Mouse (Mus musculus) cerebellum, postnatal 36 days (tissue): Measurements from ENCODE around the gene Islr2.

Experiments used
- DNase-seq, 2 experiments: peaks; one replicate each; pipeline ENCODE4 v3.0.0; 2021 to 2022; ENCODE audit warnings: mixed read lengths in 2 of 2

Gene Islr2

GRCm38 (mm10) chr9:58150733-58151361 lies 53.3 kb downstream of the Islr2 start:
- DNase-seq = no peak

DNA sequence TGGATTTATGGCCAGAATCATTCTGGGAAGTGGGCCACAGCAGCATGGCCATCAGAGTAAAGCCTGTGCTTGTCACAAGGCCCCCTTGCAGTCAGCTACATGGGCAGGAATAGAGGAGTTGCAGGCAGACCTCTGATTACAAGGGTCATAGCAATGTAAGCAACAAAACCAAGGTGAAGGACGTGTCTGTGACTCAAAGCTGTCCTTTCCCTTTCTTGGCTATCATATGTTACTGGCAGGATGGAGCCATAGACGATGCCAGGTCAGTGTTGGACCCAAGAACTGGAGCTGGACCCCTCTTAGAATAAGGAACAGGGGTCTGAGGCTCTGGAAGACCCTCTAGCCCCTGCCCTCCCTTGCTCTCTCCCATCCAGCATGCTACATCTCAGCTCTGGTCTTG lies 55.3 kb downstream of the Islr2 start:
- DNase-seq = no peak
